Mouse (Mus musculus) lung, adult 2 months (tissue): ENCODE results near the gene Acsf3.

ENCODE experiments used
- CTCF ChIP-seq: fragments of 200-500 bp; IDR thresholded peaks from 2 replicates; pipeline ENCODE4 v1.5.1; 2011; ENCODE audit warnings: mild to moderate bottlenecking, low read length, control low read depth; ENCODE audit not compliant: insufficient read depth
- POLR2A ChIP-seq: fragments of 200-500 bp; IDR thresholded peaks from 2 replicates; pipeline ENCODE4 v1.6.1; 2011; ENCODE audit warnings: low read depth, mild to moderate bottlenecking, control low read depth, low read length, borderline replicate concordance; ENCODE audit errors: extremely low read depth

GRCm38 (mm10) chr8:122864719-122865129 is 89.4 kb downstream of the Acsf3 start:
- no peak for TF ChIP-seq CTCF
- no peak for TF ChIP-seq POLR2A
